Mouse (Mus musculus) stomach, embryonic 16.5 days (tissue): Measurements from ENCODE around the gene Trim65. TPM values are rescaled to one million over a fixed set of nuclear protein-coding genes. Genes with fewer than 3 reads are reported as not detected.

ENCODE experiments used
- ATAC-seq: fragments of 200-750 bp; cut with Nextera tagmentation; 2 replicates; pipeline ENCODE4 v1.8.0; 2017; ENCODE audit warnings: moderate number of reproducible peaks, moderate TSS enrichment; ENCODE audit not compliant: insufficient read depth, low FRiP score
- H3K27ac ChIP-seq: fragments of 300-500 bp; sonication (generic); 2 replicates; pipeline ENCODE4 v1.5.1; 2014; ENCODE audit warnings: low read length
- H3K27me3 ChIP-seq: fragments of 300-500 bp; sonication (generic); 2 replicates; pipeline ENCODE4 v1.6.1; 2014; ENCODE audit warnings: low read length, control low read depth, mixed read lengths; ENCODE audit not compliant: control insufficient read depth, insufficient read depth
- H3K36me3 ChIP-seq: fragments of 300-500 bp; sonication (generic); 2 replicates; pipeline ENCODE4 v1.6.1; 2014; ENCODE audit warnings: low read length; ENCODE audit not compliant: control insufficient read depth, insufficient read depth
- H3K4me1 ChIP-seq: fragments of 300-500 bp; sonication (generic); 2 replicates; pipeline ENCODE4 v1.6.1; 2014; ENCODE audit warnings: low read length, control low read depth, mixed read lengths; ENCODE audit not compliant: control insufficient read depth, insufficient read depth
- H3K4me2 ChIP-seq: fragments of 300-500 bp; sonication (generic); 2 replicates; pipeline ENCODE4 v1.6.1; 2014; ENCODE audit warnings: low read depth, low read length, mixed read lengths
- H3K4me3 ChIP-seq: fragments of 300-500 bp; sonication (generic); replicated peaks from 2 replicates; pipeline ENCODE4 v1.5.1; 2014; ENCODE audit warnings: mild to moderate bottlenecking, low read length
- H3K9ac ChIP-seq: fragments of 300-500 bp; sonication (generic); 2 replicates; pipeline ENCODE4 v1.6.1; 2014; ENCODE audit warnings: low read length
- H3K9me3 ChIP-seq: fragments of 300-500 bp; sonication (generic); replicated peaks from 2 replicates; pipeline ENCODE4 v1.6.1; 2016; ENCODE audit warnings: low read length, control low read depth; ENCODE audit not compliant: control insufficient read depth
- WGBS: fragments of 180-500 bp; shearing (Covaris S2); extraction: QIAGEN DNeasy Blood & Tissue Kit; methylation state at CpG from one replicate; pipeline ENCODE4 v1.1.7; 2014; 5-methylcytosine and 5-hydroxymethylcytosine counted together
- polyA plus RNA-seq: library from polyadenylated mRNA; unstranded; fragments of >200 nt; fragmentation: Nextera tagmentation; extraction: Ambion mirVana; gene quantifications from 2 replicates; pipeline ENCODE4 v1.2.1, GENCODE M21; 2015

Trim65 gene
- 6.2 and 8.0 TPM in 2 replicates for polyA plus RNA-seq

- H3K36me3 ChIP-seq = peaks cover 13% of the 10 kb centered on the region
- H3K27me3 ChIP-seq = no peaks in the 10 kb centered on the region
- peak within 1 kb of the TSS; percentile 58 for H3K4me2 ChIP-seq
- under 1% methylated on average over 69 of the region's 69 CpGs for WGBS
- H3K4me3 ChIP-seq = peak within 1 kb of the TSS; percentile 70
- no peaks in the 10 kb centered on the region for H3K9me3 ChIP-seq
- H3K9ac ChIP-seq = peak within 1 kb of the TSS; percentile 89
- H3K27ac ChIP-seq = peak within 1 kb of the TSS; percentile 99
- H3K4me1 ChIP-seq = peaks cover 40% of the 10 kb centered on the region
- ATAC-seq = peak; percentile 87
Observed at GRCm38 (mm10) chr11:116130488-116131205, at the start of gene Trim65. Gene Trim65 (minus strand): TSS chr11:116131128.

DNA sequence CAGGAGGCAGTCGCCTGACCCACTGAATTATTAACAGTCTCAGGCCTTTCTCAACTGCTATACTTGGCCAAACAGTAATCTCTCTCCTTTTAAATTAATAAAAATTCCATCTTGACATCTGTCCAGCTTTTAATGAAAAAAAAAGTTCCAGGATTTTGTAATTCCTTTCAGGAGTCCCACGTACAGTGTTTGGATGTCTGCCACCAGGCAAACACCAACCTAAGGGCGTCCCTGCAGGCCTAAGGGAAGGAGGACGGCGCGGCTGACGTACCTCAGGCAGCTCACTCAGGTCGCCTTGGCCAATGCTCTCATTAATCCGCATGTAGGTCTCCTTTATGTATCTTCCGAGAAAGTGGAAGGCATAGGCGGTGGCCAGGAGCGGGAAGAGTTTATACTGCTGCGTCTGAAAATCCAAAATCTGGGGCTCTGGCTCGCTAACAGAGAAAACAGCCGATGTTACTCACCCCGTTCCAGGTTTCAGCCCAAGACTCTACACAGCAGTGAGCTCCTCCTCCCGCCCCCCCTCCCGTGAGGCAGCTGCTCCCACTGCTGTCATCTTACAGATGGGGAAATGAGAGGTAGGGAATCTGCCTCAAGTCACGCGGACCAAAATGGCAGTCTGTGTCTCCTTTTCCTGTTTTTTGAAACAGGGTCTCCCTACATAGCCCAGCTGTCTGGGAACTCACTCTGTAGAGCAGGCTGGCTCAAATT, 47.6 kb upstream of the Trim65 start:
- H3K27me3 ChIP-seq = no peaks in the 10 kb centered on the region
- H3K4me3 ChIP-seq = no peak overlapping the region
- no peak overlapping the region for H3K27ac ChIP-seq
- H3K4me2 ChIP-seq = no peak overlapping the region
- peaks cover 10% of the 10 kb centered on the region for H3K36me3 ChIP-seq
- no peaks in the 10 kb centered on the region for H3K9me3 ChIP-seq
- no peak overlapping the region for H3K9ac ChIP-seq
- ATAC-seq = no peak
- no peaks in the 10 kb centered on the region for H3K4me1 ChIP-seq
- WGBS = 81% methylated on average over 20 of the region's 20 CpGs

GRCm38 (mm10) chr11:116176010-116176409, 45.1 kb upstream of the Trim65 start:
- no peak overlapping the region for H3K4me3 ChIP-seq
- no peak overlapping the region for H3K4me2 ChIP-seq
- no peak for ATAC-seq
- H3K4me1 ChIP-seq = no peaks in the 10 kb centered on the region
- H3K36me3 ChIP-seq = peaks cover 10% of the 10 kb centered on the region
- H3K27ac ChIP-seq = no peak overlapping the region
- H3K27me3 ChIP-seq = no peaks in the 10 kb centered on the region
- 78% methylated on average over 7 of the region's 7 CpGs for WGBS
- no peaks in the 10 kb centered on the region for H3K9me3 ChIP-seq
- H3K9ac ChIP-seq = no peak overlapping the region

DNA sequence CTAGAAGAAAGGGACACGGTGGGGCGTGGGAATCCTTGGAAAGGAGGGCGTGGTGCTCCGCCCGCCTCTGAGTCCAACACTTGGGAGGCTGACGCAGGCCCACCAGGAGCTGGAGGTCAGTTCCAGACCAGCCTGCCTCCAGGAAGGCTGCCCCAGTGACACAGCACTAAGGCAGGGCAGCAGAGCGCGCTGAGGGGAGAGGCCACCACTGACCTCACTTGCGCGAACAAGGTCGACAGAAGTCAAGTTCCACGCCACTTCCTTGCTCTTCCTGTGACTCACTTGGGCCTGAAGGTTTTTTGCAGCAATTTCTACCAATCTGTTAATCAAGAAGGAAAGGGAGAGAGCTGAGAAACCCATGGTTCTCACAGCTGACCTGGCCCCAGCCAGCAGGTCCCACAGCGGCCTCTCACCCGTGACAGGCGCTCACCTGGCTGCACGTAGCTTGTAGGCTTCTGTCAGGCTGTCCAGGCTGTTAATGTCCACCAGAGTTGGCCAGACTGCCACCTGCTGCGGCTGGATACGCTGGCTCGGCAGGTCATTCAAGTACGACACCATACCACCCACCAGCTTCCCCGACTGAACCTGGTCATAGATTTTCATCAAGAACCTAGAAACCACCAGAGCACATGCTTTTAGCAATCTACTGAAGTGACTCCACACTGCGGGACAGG, 44.0 kb upstream of the Trim65 start:
- Histone ChIP-seq H3K36me3 (peaks cover 10% of the 10 kb centered on the region), H3K4me2 (no peak overlapping the region), H3K27ac (no peak overlapping the region; the same call in 1 of the 2 replicates), H3K27me3 (no peaks in the 10 kb centered on the region), H3K4me1 (no peaks in the 10 kb centered on the region), H3K9ac (no peak overlapping the region), H3K9me3 (no peaks in the 10 kb centered on the region), H3K4me3 (no peak overlapping the region)
- no peak for ATAC-seq
- 88% methylated on average over 22 of the region's 22 CpGs for WGBS

- Histone ChIP-seq H3K4me2 (no peak overlapping the region), H3K27me3 (no peaks in the 10 kb centered on the region), H3K4me1 (no peaks in the 10 kb centered on the region; the same call in 1 of the 2 replicates), H3K9ac (no peak overlapping the region; the same call in 1 of the 2 replicates), H3K4me3 (no peak overlapping the region), H3K36me3 (peaks cover 4% of the 10 kb centered on the region; the same call in 1 of the 2 replicates), H3K27ac (no peak overlapping the region), H3K9me3 (no peaks in the 10 kb centered on the region)
- 88% methylated on average over 2 of the region's 2 CpGs for WGBS
- no peak for ATAC-seq
Observed at GRCm38 (mm10) chr11:116171959-116172358, 41.0 kb upstream of the Trim65 start.

GRCm38 (mm10) chr11:116170003-116170800, 39.3 kb upstream of the Trim65 start:
- Histone ChIP-seq H3K9me3 (no peaks in the 10 kb centered on the region), H3K4me3 (no peak overlapping the region), H3K4me2 (no peak overlapping the region), H3K27ac (no peak overlapping the region), H3K4me1 (no peaks in the 10 kb centered on the region; the same call in 1 of the 2 replicates), H3K9ac (no peak overlapping the region), H3K27me3 (no peaks in the 10 kb centered on the region), H3K36me3 (peaks cover 4% of the 10 kb centered on the region; the same call in 1 of the 2 replicates)
- no peak for ATAC-seq
- WGBS = 74% methylated on average over 5 of the region's 5 CpGs

GRCm38 (mm10) chr11:116169214-116169613, 38.3 kb upstream of the Trim65 start:
- WGBS = 87% methylated on average over 3 of the region's 3 CpGs

DNA sequence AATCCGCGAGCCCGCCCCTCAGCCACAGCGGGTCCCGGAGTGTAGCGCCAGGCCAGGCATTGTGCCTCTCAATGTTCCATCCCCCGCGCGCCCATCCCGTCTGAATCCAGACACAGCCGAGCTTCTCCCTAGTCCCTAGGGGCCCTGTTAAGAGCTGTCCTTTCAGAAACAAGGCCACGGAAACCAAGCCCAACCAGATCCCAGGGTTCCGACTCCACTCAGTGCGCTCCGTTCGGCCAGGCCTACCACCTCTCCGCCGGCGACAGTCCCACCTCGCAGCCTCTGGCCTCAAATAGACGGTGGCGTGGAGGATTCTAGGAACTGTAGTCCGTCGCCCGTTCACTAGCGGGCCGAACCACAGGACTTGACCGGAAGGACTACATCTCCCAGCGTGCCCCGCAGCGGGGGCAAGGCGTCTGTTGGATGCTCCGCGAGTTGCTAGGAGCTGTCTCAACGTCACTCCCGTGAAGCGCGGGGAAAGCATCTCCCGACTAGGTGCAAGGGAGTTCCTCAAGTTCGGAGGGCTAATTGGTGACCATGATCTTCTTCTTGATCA, 37.0 kb upstream of the Trim65 start, which contains the start of gene Fbf1:
Gene Fbf1, minus strand, starts transcription at position 283 of the 556 bp plus-strand sequence.
- Histone ChIP-seq H3K27ac (peak within 1 kb of the TSS; percentile 96), H3K9me3 (no peaks in the 10 kb centered on the region), H3K4me1 (no peaks in the 10 kb centered on the region; the same call in 1 of the 2 replicates), H3K4me3 (peak within 1 kb of the TSS; percentile 81), H3K27me3 (no peaks in the 10 kb centered on the region), H3K36me3 (no peaks in the 10 kb centered on the region; the same call in 1 of the 2 replicates), H3K4me2 (peak within 1 kb of the TSS; percentile 94), H3K9ac (peak within 1 kb of the TSS; percentile 88)
- under 1% methylated on average over 40 of the region's 40 CpGs for WGBS
- ATAC-seq = peak; percentile 97

More at GRCm38 (mm10) chr11:116169214-116169613, 38.3 kb upstream of the Trim65 start:
- Histone ChIP-seq H3K27me3 (no peaks in the 10 kb centered on the region), H3K4me2 (no peak overlapping the region), H3K9me3 (no peaks in the 10 kb centered on the region), H3K4me1 (no peaks in the 10 kb centered on the region; the same call in 1 of the 2 replicates), H3K4me3 (no peak overlapping the region), H3K36me3 (peaks cover 3% of the 10 kb centered on the region; the same call in 1 of the 2 replicates), H3K9ac (no peak overlapping the region), H3K27ac (no peak overlapping the region)
- ATAC-seq = no peak
